In genomic region chr19:44107661-44108521, GRCm38 (mm10) we compare ENCODE assay signal across 8 mouse cellular contexts. TPM values are rescaled to one million over a fixed set of nuclear protein-coding genes. Genes with fewer than 3 reads are reported as not detected.
A peak's percentile ranks its signal among the peaks of the same experiment; 100 is the strongest.
DNase-seq lines count a peak whose midpoint lies in the region; ATAC-seq and TF ChIP-seq lines count a peak whose summit lies in the region.

No protein-coding gene starts in this region.

- H3K36me3 ChIP-seq in forebrain, embryonic 15.5 days: peaks cover 27% of the 10 kb centered on the region
- H3K36me3 ChIP-seq in limb, embryonic 13.5 days: peaks cover 30% of the 10 kb centered on the region
- peaks cover 19% of the 10 kb centered on the region for H3K36me3 ChIP-seq in neural tube, embryonic 14.5 days (ENCODE audit: control insufficient read depth, insufficient read depth, low read length)

- H3K9ac ChIP-seq in forebrain, embryonic 15.5 days (replicated peaks): peak overlapping the region; percentile 97
- H3K9ac ChIP-seq in limb, embryonic 13.5 days: peak overlapping the region; percentile 96
- H3K9ac ChIP-seq in neural tube, embryonic 14.5 days (replicated peaks; ENCODE audit: low read depth, low read length): peak overlapping the region; percentile 93

- H3K9me3 ChIP-seq in forebrain, embryonic 15.5 days: no peaks in the 10 kb centered on the region
- no peaks in the 10 kb centered on the region for H3K9me3 ChIP-seq in limb, embryonic 13.5 days
- H3K9me3 ChIP-seq in neural tube, embryonic 14.5 days (ENCODE audit: control insufficient read depth, low read length): no peaks in the 10 kb centered on the region

- H3K4me1 ChIP-seq in bone marrow macrophage, adult 2 months (ENCODE audit: control insufficient read depth, insufficient read depth, low read length): peaks cover 30% of the 10 kb centered on the region
- H3K4me1 ChIP-seq in forebrain, embryonic 15.5 days: peaks cover 25% of the 10 kb centered on the region
- H3K4me1 ChIP-seq in limb, embryonic 13.5 days: peaks cover 18% of the 10 kb centered on the region
- peaks cover 12% of the 10 kb centered on the region for H3K4me1 ChIP-seq in neural tube, embryonic 14.5 days (ENCODE audit: control insufficient read depth, insufficient read depth, low read length)

- peak overlapping the region; percentile 82 for H3K27ac ChIP-seq in left cerebral cortex, adult 2 months
- peak overlapping the region; percentile 44 for H3K27ac ChIP-seq in bone marrow macrophage, adult 2 months (ENCODE audit: insufficient read depth, low read depth, low read length)
- peak overlapping the region; percentile 70 for H3K27ac ChIP-seq in forebrain, embryonic 15.5 days (replicated peaks)
- 0 out of 2 replicates have a peak overlapping the region, but pooled peaks have one; percentile 8 for H3K27ac ChIP-seq in limb, embryonic 13.5 days
- H3K27ac ChIP-seq in neural tube, embryonic 14.5 days (ENCODE audit: low read depth, low read length): no peak overlapping the region

- no peak for TF ChIP-seq CTCF in left cerebral cortex, adult 2 months (IDR thresholded peaks at IDR 0.05)
- TF ChIP-seq CTCF in bone marrow macrophage, adult 2 months (IDR thresholded peaks at IDR 0.05; ENCODE audit: low read depth, low read length): no peak

- intact Hi-C loops in left cerebral cortex, adult 2 months (cut with DNase I): loop anchor here (2.0 to 10.0 kb wide), 2 partner anchors 27 to 353 kb away; partner anchors contain the start of genes Cox15, Cutc and Cwf19l1
- intact Hi-C loops in left cerebral cortex, postnatal 14 days (cut with DNase I): no loop called here

- TF ChIP-seq POLR2A in bone marrow macrophage, adult 2 months (IDR thresholded peaks at IDR 0.05; ENCODE audit: borderline replicate concordance, low read depth, low read length): no peak

- peak; percentile 56 for ATAC-seq in forebrain, embryonic 15.5 days (replicated peaks)
- peak; percentile 25; the same call in 1 of the 2 replicates for ATAC-seq in limb, embryonic 13.5 days (ENCODE audit: low FRiP score, low read depth)
- ATAC-seq in neural tube, embryonic 14.5 days (ENCODE audit: low read depth): peak; percentile 41; the same call in 1 of the 2 replicates

- DNase-seq in left cerebral cortex, adult 2 months (ENCODE audit: extremely low spot score in 1 of 2, low spot score in 2 of 2): no peak
- no peak for DNase-seq in left cerebral cortex, adult 11 months (ENCODE audit: low spot score)
- no peak for DNase-seq in urinary bladder, adult 2 months (ENCODE audit: low spot score)
- no peak for DNase-seq in left cerebral cortex, postnatal 14 days (ENCODE audit: low spot score in 2 of 2)

- H3K4me3 ChIP-seq in left cerebral cortex, adult 2 months: peak overlapping the region; percentile 94
- peak overlapping the region; percentile 94 for H3K4me3 ChIP-seq in bone marrow macrophage, adult 2 months (ENCODE audit: insufficient read depth, low read length)
- peak overlapping the region; percentile 97 for H3K4me3 ChIP-seq in forebrain, embryonic 15.5 days
- peak overlapping the region; percentile 91 for H3K4me3 ChIP-seq in limb, embryonic 13.5 days
- peak overlapping the region; percentile 78 for H3K4me3 ChIP-seq in neural tube, embryonic 14.5 days (ENCODE audit: low read depth, low read length)

- peak overlapping the region; percentile 82 for H3K4me2 ChIP-seq in forebrain, embryonic 15.5 days (replicated peaks)
- H3K4me2 ChIP-seq in limb, embryonic 13.5 days (replicated peaks): peak overlapping the region; percentile 94
- H3K4me2 ChIP-seq in neural tube, embryonic 14.5 days (ENCODE audit: low read depth, low read length): peak overlapping the region; percentile 82

- 28% methylated on average over 22 of the region's 22 CpGs for WGBS in forebrain, embryonic 15.5 days
- 28% methylated on average over 22 of the region's 22 CpGs for WGBS in limb, embryonic 13.5 days
- 30% methylated on average over 22 of the region's 22 CpGs for WGBS in neural tube, embryonic 14.5 days

- no peaks in the 10 kb centered on the region for H3K27me3 ChIP-seq in forebrain, embryonic 15.5 days
- H3K27me3 ChIP-seq in limb, embryonic 13.5 days: no peaks in the 10 kb centered on the region
- H3K27me3 ChIP-seq in neural tube, embryonic 14.5 days (ENCODE audit: control insufficient read depth, insufficient read depth, low read length): no peaks in the 10 kb centered on the region

RNA-seq across cellular contexts. Expression of gene Chuk, which starts 0.6 kb away (rescaled TPM):
- total RNA-seq in left cerebral cortex, adult 2 months (2021): 10 to 100 TPM; 52.7 to 58.6 TPM
- 44.4 and 47.2 TPM in 2 replicates for polyA plus RNA-seq in bone marrow macrophage, adult 2 months (2012; ENCODE audit: insufficient read depth, insufficient read length, missing spikeins)
- polyA plus RNA-seq in forebrain, embryonic 15.5 days (2015; fragmentation: Nextera tagmentation; extraction: Ambion mirVana): 66.0 and 67.5 TPM in 2 replicates
- 42.5 and 46.8 TPM in 2 replicates for polyA plus RNA-seq in limb, embryonic 13.5 days (2015; fragmentation: Nextera tagmentation; extraction: Ambion mirVana)
- 68.8 and 70.0 TPM in 2 replicates for polyA plus RNA-seq in neural tube, embryonic 14.5 days (2014; fragmentation: Nextera tagmentation; extraction: Ambion mirVana)
- polyA plus RNA-seq in urinary bladder, adult 2 months (2012; rRNA removed): 53.4 and 70.8 TPM in 2 replicates
- total RNA-seq in left cerebral cortex, postnatal 14 days (2021): 10 to 100 TPM; 40.9 to 54.5 TPM

RNA-seq across cellular contexts. Expression of gene Cwf19l1, which starts 27.8 kb away (rescaled TPM):
- total RNA-seq in left cerebral cortex, adult 2 months (2021): 10 to 100 TPM; 17.3 to 19.4 TPM
- polyA plus RNA-seq in bone marrow macrophage, adult 2 months (2012; ENCODE audit: insufficient read depth, insufficient read length, missing spikeins): 18.5 and 19.2 TPM in 2 replicates
- polyA plus RNA-seq in forebrain, embryonic 15.5 days (2015; fragmentation: Nextera tagmentation; extraction: Ambion mirVana): 36.2 and 37.2 TPM in 2 replicates
- 32.5 and 33.9 TPM in 2 replicates for polyA plus RNA-seq in limb, embryonic 13.5 days (2015; fragmentation: Nextera tagmentation; extraction: Ambion mirVana)
- polyA plus RNA-seq in neural tube, embryonic 14.5 days (2014; fragmentation: Nextera tagmentation; extraction: Ambion mirVana): 32.2 and 35.6 TPM in 2 replicates
- polyA plus RNA-seq in urinary bladder, adult 2 months (2012; rRNA removed): 15.0 and 17.0 TPM in 2 replicates
- total RNA-seq in left cerebral cortex, postnatal 14 days (2021): 10 to 100 TPM; 16.6 to 19.4 TPM

RNA-seq across cellular contexts. Expression of gene Erlin1, which starts 38.3 kb away (rescaled TPM):
- total RNA-seq in left cerebral cortex, adult 2 months (2021): 10 to 100 TPM; 20.8 to 22.3 TPM
- 35.1 and 37.6 TPM in 2 replicates for polyA plus RNA-seq in bone marrow macrophage, adult 2 months (2012; ENCODE audit: insufficient read depth, insufficient read length, missing spikeins)
- 18.8 and 20.0 TPM in 2 replicates for polyA plus RNA-seq in forebrain, embryonic 15.5 days (2015; fragmentation: Nextera tagmentation; extraction: Ambion mirVana)
- 34.2 and 34.8 TPM in 2 replicates for polyA plus RNA-seq in limb, embryonic 13.5 days (2015; fragmentation: Nextera tagmentation; extraction: Ambion mirVana)
- 16.7 and 18.2 TPM in 2 replicates for polyA plus RNA-seq in neural tube, embryonic 14.5 days (2014; fragmentation: Nextera tagmentation; extraction: Ambion mirVana)
- polyA plus RNA-seq in urinary bladder, adult 2 months (2012; rRNA removed): 21.8 and 29.5 TPM in 2 replicates
- total RNA-seq in left cerebral cortex, postnatal 14 days (2021): 10 to 100 TPM; 20.1 to 23.2 TPM

RNA-seq across cellular contexts. Expression of gene Bloc1s2, which starts 38.4 kb away (rescaled TPM):
- 10 to 100 TPM; 57.7 to 66.7 TPM for total RNA-seq in left cerebral cortex, adult 2 months (2021)
- 55.9 and 58.7 TPM in 2 replicates for polyA plus RNA-seq in bone marrow macrophage, adult 2 months (2012; ENCODE audit: insufficient read depth, insufficient read length, missing spikeins)
- polyA plus RNA-seq in forebrain, embryonic 15.5 days (2015; fragmentation: Nextera tagmentation; extraction: Ambion mirVana): 145 and 149 TPM in 2 replicates
- 96.2 and 96.4 TPM in 2 replicates for polyA plus RNA-seq in limb, embryonic 13.5 days (2015; fragmentation: Nextera tagmentation; extraction: Ambion mirVana)
- polyA plus RNA-seq in neural tube, embryonic 14.5 days (2014; fragmentation: Nextera tagmentation; extraction: Ambion mirVana): 178 and 189 TPM in 2 replicates
- polyA plus RNA-seq in urinary bladder, adult 2 months (2012; rRNA removed): 54.2 and 61.4 TPM in 2 replicates
- 10 to 100 TPM; 71.4 to 73.9 TPM for total RNA-seq in left cerebral cortex, postnatal 14 days (2021)
